Comparison of ENCODE assay signal across 26 mouse cellular contexts in genomic region chr4:130527804-130528203, GRCm38 (mm10). TPM values are rescaled to one million over a fixed set of nuclear protein-coding genes. Genes with fewer than 3 reads are reported as not detected.
"Had no signal": no experiment of that assay in that cellular context is flagged by ENCODE, and none has a peak within 500 bp of the region (broad histone marks: within the 10 kb centered on the region; RNA-seq: fewer than 3 reads in every experiment).

No protein-coding gene starts in this region.

- H3K9me3 ChIP-seq: heart, embryonic 10.5 days; heart, embryonic 12.5 days; hindbrain, embryonic 10.5 days; hindbrain, embryonic 12.5 days; intestine, embryonic 15.5 days; kidney, embryonic 15.5 days; limb, embryonic 13.5 days; limb, embryonic 15.5 days had no signal

- ATAC-seq: hindbrain, embryonic 16.5 days; inflammation-experienced regulatory T-cells, adult 6 months; intestine, embryonic 15.5 days; intestine, postnatal 0 days had no signal

- DNase-seq: gastrocnemius, adult 2 months; gastrocnemius, postnatal 10 days; gastrocnemius, postnatal 25 days; heart, adult 18-20 months; heart, postnatal 10 days; heart, postnatal 4 days; kidney, adult 18-20 months; kidney, adult 9 months; kidney, postnatal 10 days; kidney, postnatal 25 days; kidney, postnatal 4 days; left cerebral cortex, postnatal 4 days had no signal

- H3K9ac ChIP-seq: heart, embryonic 12.5 days; hindbrain, embryonic 12.5 days; hindbrain, embryonic 14.5 days; intestine, embryonic 15.5 days; kidney, embryonic 15.5 days; limb, embryonic 13.5 days; limb, embryonic 15.5 days had no signal

- H3K27ac ChIP-seq: gastrocnemius, adult 2 months; heart, embryonic 10.5 days; hindbrain, embryonic 10.5 days; hindbrain, embryonic 12.5 days; hindbrain, embryonic 14.5 days; intestine, embryonic 15.5 days; kidney, embryonic 15.5 days; layer of hippocampus, adult 2 months; limb, embryonic 13.5 days; limb, embryonic 15.5 days had no signal

- H3K4me3 ChIP-seq: gastrocnemius, adult 2 months; heart, embryonic 10.5 days; heart, embryonic 12.5 days; hindbrain, embryonic 10.5 days; hindbrain, embryonic 12.5 days; intestine, embryonic 15.5 days; kidney, embryonic 15.5 days; layer of hippocampus, adult 2 months; limb, embryonic 13.5 days; limb, embryonic 15.5 days had no signal

- H3K27me3 ChIP-seq: heart, embryonic 12.5 days; hindbrain, embryonic 12.5 days; intestine, embryonic 15.5 days; kidney, embryonic 15.5 days; limb, embryonic 13.5 days; limb, embryonic 15.5 days had no signal

- H3K36me3 ChIP-seq: heart, embryonic 12.5 days; intestine, embryonic 15.5 days; kidney, embryonic 15.5 days had no signal

- H3K4me2 ChIP-seq: heart, embryonic 12.5 days; hindbrain, embryonic 12.5 days; hindbrain, embryonic 14.5 days; intestine, embryonic 15.5 days; kidney, embryonic 15.5 days; limb, embryonic 13.5 days; limb, embryonic 15.5 days had no signal

RNA-seq across cellular contexts. Expression of gene Nkain1, which starts 46.2 kb away (rescaled TPM):
- total RNA-seq: granulocyte monocyte progenitor cell, adult 5-6 weeks had no signal
- polyA plus RNA-seq: inflammation-experienced regulatory T-cells, adult 6 months had no signal
